Mouse (Mus musculus) intestine, embryonic 16.5 days (tissue): ENCODE results near the gene Jund. TPM values are rescaled to one million over a fixed set of nuclear protein-coding genes. Genes with fewer than 3 reads are reported as not detected.

Experiments used
- ATAC-seq: fragments of 200-750 bp; cut with Nextera tagmentation; 2 replicates; pipeline ENCODE4 v1.8.0; 2017; ENCODE audit warnings: moderate TSS enrichment, moderate library complexity
- H3K27ac ChIP-seq: fragments of 300-500 bp; sonication (generic); 2 replicates; pipeline ENCODE4 v1.5.1; 2014; ENCODE audit warnings: mild to moderate bottlenecking, low read length
- H3K27me3 ChIP-seq: fragments of 300-500 bp; sonication (generic); replicated peaks from 2 replicates; pipeline ENCODE4 v1.6.1; 2014; ENCODE audit warnings: low read length, control low read depth, mixed read lengths; ENCODE audit not compliant: control insufficient read depth, insufficient read depth
- H3K36me3 ChIP-seq: fragments of 300-500 bp; sonication (generic); 2 replicates; pipeline ENCODE4 v1.6.1; 2014; ENCODE audit warnings: low read length, control low read depth; ENCODE audit not compliant: control insufficient read depth, insufficient read depth
- H3K4me1 ChIP-seq: fragments of 300-500 bp; sonication (generic); 2 replicates; pipeline ENCODE4 v1.6.1; 2014; ENCODE audit warnings: low read length, control low read depth, mixed read lengths; ENCODE audit not compliant: control insufficient read depth, insufficient read depth
- H3K4me2 ChIP-seq: fragments of 300-500 bp; sonication (generic); 2 replicates; pipeline ENCODE4 v1.6.1; 2014; ENCODE audit warnings: low read depth, low read length, control low read depth
- H3K4me3 ChIP-seq: fragments of 300-500 bp; sonication (generic); 2 replicates; pipeline ENCODE4 v1.5.1; 2014; ENCODE audit warnings: mild to moderate bottlenecking, low read length
- H3K9ac ChIP-seq: fragments of 300-500 bp; sonication (generic); 2 replicates; pipeline ENCODE4 v1.6.1; 2014; ENCODE audit warnings: low read depth, low read length
- H3K9me3 ChIP-seq: fragments of 300-500 bp; sonication (generic); 2 replicates; pipeline ENCODE4 v1.6.1; 2016; ENCODE audit warnings: low read length, control low read depth; ENCODE audit not compliant: control insufficient read depth
- WGBS: fragments of 180-500 bp; shearing (Covaris S2); extraction: QIAGEN DNeasy Blood & Tissue Kit; methylation state at CpG from one replicate; pipeline ENCODE4 v1.1.7; 2014; 5-methylcytosine and 5-hydroxymethylcytosine counted together
- polyA plus RNA-seq: library from polyadenylated mRNA; unstranded; fragments of >200 nt; fragmentation: Nextera tagmentation; extraction: Ambion mirVana; gene quantifications from 2 replicates; pipeline ENCODE4 v1.2.1, GENCODE M21; 2015

The Jund gene
- polyA plus RNA-seq, 1 experiment from 2014 or later: 37.3 TPM

- peak; percentile 36 for ATAC-seq
- peaks cover 32% of the 10 kb centered on the region for H3K4me1 ChIP-seq
- 0 out of 2 replicates have a peak overlapping the region, but pooled peaks have one; percentile 10 for H3K9ac ChIP-seq
- H3K36me3 ChIP-seq: peaks cover 6% of the 10 kb centered on the region; the same call in 1 of the 2 replicates
- H3K4me2 ChIP-seq: no peak overlapping the region
- H3K9me3 ChIP-seq: no peaks in the 10 kb centered on the region
- H3K27me3 ChIP-seq: no peaks in the 10 kb centered on the region
- H3K27ac ChIP-seq: peak overlapping the region; percentile 82
- H3K4me3 ChIP-seq: no peak overlapping the region
- 63% methylated on average over 3 of the region's 3 CpGs for WGBS
Observed at GRCm38 (mm10) chr8:70680039-70680438, 18.7 kb upstream of the Jund start.

GRCm38 (mm10) chr8:70681410-70681809 lies 17.3 kb upstream of the Jund start:
- ATAC-seq: no peak
- 59% methylated on average over 3 of the region's 3 CpGs for WGBS

GRCm38 (mm10) chr8:70682193-70682592 lies 16.6 kb upstream of the Jund start:
- peak overlapping the region; percentile 18; the same call in 1 of the 2 replicates for H3K4me3 ChIP-seq
- H3K36me3 ChIP-seq: peaks cover 4% of the 10 kb centered on the region; the same call in 1 of the 2 replicates
- peaks cover 28% of the 10 kb centered on the region for H3K4me1 ChIP-seq
- 4% methylated on average over 19 of the region's 19 CpGs for WGBS
- H3K27me3 ChIP-seq: no peaks in the 10 kb centered on the region
- peak; percentile 68 for ATAC-seq
- peak overlapping the region; percentile 48 for H3K4me2 ChIP-seq
- H3K27ac ChIP-seq: peak overlapping the region; percentile 52
- H3K9me3 ChIP-seq: no peaks in the 10 kb centered on the region
- peak overlapping the region; percentile 63 for H3K9ac ChIP-seq

More at GRCm38 (mm10) chr8:70681410-70681809, 17.3 kb upstream of the Jund start:
- no peak overlapping the region for H3K4me3 ChIP-seq
- H3K4me2 ChIP-seq: no peak overlapping the region
- peaks cover 28% of the 10 kb centered on the region for H3K4me1 ChIP-seq
- peak overlapping the region; percentile 52 for H3K27ac ChIP-seq
- no peak overlapping the region for H3K9ac ChIP-seq
- no peaks in the 10 kb centered on the region for H3K9me3 ChIP-seq
- H3K36me3 ChIP-seq: peaks cover 5% of the 10 kb centered on the region; the same call in 1 of the 2 replicates
- no peaks in the 10 kb centered on the region for H3K27me3 ChIP-seq

GRCm38 (mm10) chr8:70682692-70683091 lies 16.1 kb upstream of the Jund start:
- Histone ChIP-seq H3K27ac (peak overlapping the region; percentile 52), H3K4me1 (peaks cover 32% of the 10 kb centered on the region), H3K36me3 (peaks cover 3% of the 10 kb centered on the region; the same call in 1 of the 2 replicates), H3K27me3 (no peaks in the 10 kb centered on the region), H3K9ac (peak overlapping the region; percentile 63), H3K9me3 (no peaks in the 10 kb centered on the region), H3K4me2 (peak overlapping the region; percentile 48), H3K4me3 (no peak overlapping the region)
- ATAC-seq: no peak
- 73% methylated on average over 3 of the region's 3 CpGs for WGBS

GRCm38 (mm10) chr8:70684291-70684690 lies 14.5 kb upstream of the Jund start:
- Histone ChIP-seq H3K9ac (no peak overlapping the region), H3K4me2 (no peak overlapping the region), H3K36me3 (no peaks in the 10 kb centered on the region), H3K9me3 (no peaks in the 10 kb centered on the region), H3K4me3 (no peak overlapping the region), H3K4me1 (peaks cover 27% of the 10 kb centered on the region), H3K27ac (no peak overlapping the region), H3K27me3 (no peaks in the 10 kb centered on the region)
- WGBS: 51% methylated on average over 7 of the region's 7 CpGs
- ATAC-seq: no peak

- H3K4me2 ChIP-seq: no peak overlapping the region
- no peaks in the 10 kb centered on the region for H3K9me3 ChIP-seq
- no peak for ATAC-seq
- no peaks in the 10 kb centered on the region for H3K27me3 ChIP-seq
- H3K4me1 ChIP-seq: peaks cover 17% of the 10 kb centered on the region
- H3K9ac ChIP-seq: no peak overlapping the region
- 74% methylated on average over 8 of the region's 8 CpGs for WGBS
- H3K27ac ChIP-seq: no peak overlapping the region
- no peaks in the 10 kb centered on the region for H3K36me3 ChIP-seq
- H3K4me3 ChIP-seq: no peak overlapping the region
Observed at GRCm38 (mm10) chr8:70687576-70687975, 11.2 kb upstream of the Jund start.

GRCm38 (mm10) chr8:70688136-70688535 lies 10.6 kb upstream of the Jund start:
- Histone ChIP-seq H3K27me3 (no peaks in the 10 kb centered on the region), H3K9me3 (no peaks in the 10 kb centered on the region), H3K4me3 (no peak overlapping the region), H3K36me3 (no peaks in the 10 kb centered on the region), H3K9ac (no peak overlapping the region), H3K4me1 (peaks cover 15% of the 10 kb centered on the region), H3K4me2 (no peak overlapping the region), H3K27ac (no peak overlapping the region)
- WGBS: 86% methylated on average over 3 of the region's 3 CpGs
- no peak for ATAC-seq

- peaks cover 24% of the 10 kb centered on the region for H3K4me1 ChIP-seq
- WGBS: 63% methylated on average over 5 of the region's 5 CpGs
- H3K27ac ChIP-seq: no peak overlapping the region
- H3K4me3 ChIP-seq: no peak overlapping the region
- H3K27me3 ChIP-seq: no peaks in the 10 kb centered on the region
- no peaks in the 10 kb centered on the region for H3K36me3 ChIP-seq
- no peak overlapping the region for H3K4me2 ChIP-seq
- no peaks in the 10 kb centered on the region for H3K9me3 ChIP-seq
- no peak for ATAC-seq
- H3K9ac ChIP-seq: no peak overlapping the region
Observed at GRCm38 (mm10) chr8:70689892-70690390, 8.8 kb upstream of the Jund start.

GRCm38 (mm10) chr8:70691230-70691629 lies 7.5 kb upstream of the Jund start:
- H3K4me3 ChIP-seq: peak overlapping the region; percentile 35
- no peak for ATAC-seq
- WGBS: 63% methylated on average over 4 of the region's 4 CpGs
- no peaks in the 10 kb centered on the region for H3K9me3 ChIP-seq
- H3K27me3 ChIP-seq: no peaks in the 10 kb centered on the region
- no peaks in the 10 kb centered on the region for H3K36me3 ChIP-seq
- H3K27ac ChIP-seq: peak overlapping the region; percentile 57
- peak overlapping the region; percentile 73 for H3K9ac ChIP-seq
- peaks cover 34% of the 10 kb centered on the region for H3K4me1 ChIP-seq
- peak overlapping the region; percentile 62 for H3K4me2 ChIP-seq
